26 mouse cellular contexts compared by ENCODE assay signal in genomic region chr1:176033698-176034097, GRCm38 (mm10). TPM values are rescaled to one million over a fixed set of nuclear protein-coding genes. Genes with fewer than 3 reads are reported as not detected.
"Had no signal": no experiment of that assay in that cellular context is flagged by ENCODE, and none has a peak within 500 bp of the region (broad histone marks: within the 10 kb centered on the region; RNA-seq: fewer than 3 reads in every experiment).

No protein-coding gene starts in this region.

- H3K9ac ChIP-seq: forebrain, postnatal 0 days; heart, embryonic 13.5 days; heart, embryonic 15.5 days; hindbrain, embryonic 13.5 days; hindbrain, embryonic 15.5 days; kidney, embryonic 15.5 days had no signal

- H3K4me3 ChIP-seq: heart, adult 2 months; heart, embryonic 13.5 days; heart, embryonic 15.5 days; hindbrain, embryonic 13.5 days; hindbrain, embryonic 15.5 days; kidney, embryonic 15.5 days had no signal

- H3K27me3 ChIP-seq: heart, embryonic 13.5 days; heart, embryonic 15.5 days; hindbrain, embryonic 13.5 days; hindbrain, embryonic 15.5 days; kidney, embryonic 15.5 days had no signal

- H3K4me1 ChIP-seq: heart, embryonic 13.5 days; heart, embryonic 15.5 days; hindbrain, embryonic 13.5 days; kidney, embryonic 15.5 days had no signal

- DNase-seq: forebrain, postnatal 0 days; gastrocnemius, postnatal 14 days; gastrocnemius, postnatal 36 days; heart, adult 11 months; heart, adult 2 months; heart, postnatal 14 days; heart, postnatal 36 days; kidney, adult 11 months; kidney, adult 2 months; kidney, adult 9 months; kidney, postnatal 14 days; kidney, postnatal 36 days; layer of hippocampus, adult 9-11 months; layer of hippocampus, postnatal 36 days; left cerebral cortex, postnatal 4 days had no signal

- ATAC-seq: forebrain, postnatal 0 days; hindbrain, postnatal 0 days; intestine, embryonic 16.5 days had no signal

- H3K9me3 ChIP-seq: heart, embryonic 13.5 days; heart, embryonic 15.5 days; hindbrain, embryonic 13.5 days; hindbrain, embryonic 15.5 days; kidney, embryonic 15.5 days had no signal

- H3K27ac ChIP-seq: heart, adult 2 months; heart, embryonic 13.5 days; heart, embryonic 15.5 days; hindbrain, embryonic 13.5 days; hindbrain, embryonic 15.5 days; hindbrain, postnatal 0 days; kidney, embryonic 15.5 days; kidney, postnatal 0 days had no signal

- H3K4me2 ChIP-seq: heart, embryonic 11.5 days; heart, embryonic 13.5 days; heart, embryonic 15.5 days; hindbrain, embryonic 13.5 days; hindbrain, embryonic 15.5 days; kidney, embryonic 15.5 days had no signal

- H3K36me3 ChIP-seq: heart, embryonic 13.5 days; heart, embryonic 15.5 days; hindbrain, embryonic 13.5 days; hindbrain, embryonic 15.5 days; kidney, embryonic 15.5 days had no signal

RNA-seq across cellular contexts. Expression of gene Rbm8a2, which starts 54.8 kb away (rescaled TPM):
- polyA plus RNA-seq: gonadal fat pad, adult 2 months; heart, adult 2 months; heart, postnatal 0 days; kidney, adult 2 months had no signal
